Mouse (Mus musculus) ES-Bruce4 (cell line): ENCODE data around the gene Dclre1b.

Source experiments
- CTCF ChIP-seq: IDR thresholded peaks from one replicate; pipeline ENCODE4 v1.8.1; 2011; ENCODE audit warnings: low read depth, low read length
- POLR2A ChIP-seq: IDR thresholded peaks from one replicate; pipeline ENCODE4 v1.8.1; 2011; ENCODE audit warnings: low read length; ENCODE audit not compliant: insufficient read depth

- TF ChIP-seq POLR2A (no peak), CTCF (no peak)
Observed at GRCm38 (mm10) chr3:103835951-103836310, 26.7 kb upstream of the Dclre1b start.
